In the genomic region with DNA sequence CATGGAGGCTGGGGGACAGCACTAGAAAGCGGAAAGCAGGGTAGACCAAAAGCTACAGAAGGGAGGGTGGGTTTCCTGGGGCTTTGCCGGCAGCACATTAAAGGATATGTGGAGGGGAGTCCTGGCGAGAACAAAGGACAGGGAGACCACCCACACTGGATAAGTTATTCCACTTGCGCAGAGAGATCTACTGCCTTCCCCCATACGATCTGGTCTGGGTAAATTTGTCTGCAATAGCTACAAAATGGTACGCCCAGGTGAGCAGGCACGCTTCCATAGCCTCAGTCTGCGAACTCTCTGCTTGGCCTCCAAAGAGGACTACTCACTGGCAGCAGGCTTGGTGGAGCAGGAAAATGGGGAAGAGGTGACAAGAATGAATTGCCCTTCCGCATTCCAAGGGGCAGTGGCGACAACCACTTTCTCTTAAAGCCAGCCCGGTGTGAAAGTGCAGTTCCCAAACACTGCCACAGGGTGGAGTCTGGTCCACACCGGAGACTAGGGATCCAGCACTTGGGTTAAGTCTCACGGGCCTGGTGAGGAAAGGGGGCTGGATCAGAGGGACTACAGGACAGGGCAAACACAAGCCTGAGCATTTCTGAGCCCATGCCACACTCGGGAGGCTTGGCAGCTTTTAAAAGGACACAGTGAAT, we compare ENCODE assay signal across 8 mouse cellular contexts. TPM values are rescaled to one million over a fixed set of nuclear protein-coding genes. Genes with fewer than 3 reads are reported as not detected.
DNase-seq lines count a peak whose midpoint lies in the region; ATAC-seq and TF ChIP-seq lines count a peak whose summit lies in the region.

No protein-coding gene starts in this region.

- no peaks in the 10 kb centered on the region for H3K9me3 ChIP-seq in heart, embryonic 10.5 days
- H3K9me3 ChIP-seq in kidney, embryonic 14.5 days (ENCODE audit: control insufficient read depth, low read length) = no peaks in the 10 kb centered on the region
- H3K9me3 ChIP-seq in limb, embryonic 14.5 days (ENCODE audit: control insufficient read depth, low read length) = no peaks in the 10 kb centered on the region
- no peaks in the 10 kb centered on the region for H3K9me3 ChIP-seq in midbrain, postnatal 0 days (ENCODE audit: low read length)

- no peak overlapping the region for H3K27ac ChIP-seq in bone marrow, adult 2 months (ENCODE audit: control insufficient read depth, insufficient read depth, low read depth, low read length, poor library complexity)
- no peak overlapping the region for H3K27ac ChIP-seq in embryonic fibroblast, embryonic 13.5 days (ENCODE audit: insufficient read depth, low read length)
- H3K27ac ChIP-seq in heart, embryonic 10.5 days = peak overlapping the region; percentile 49
- H3K27ac ChIP-seq in kidney, embryonic 14.5 days (ENCODE audit: low read depth, low read length) = peak overlapping the region; percentile 47; the same call in 1 of the 2 replicates
- H3K27ac ChIP-seq in limb, embryonic 14.5 days (replicated peaks; ENCODE audit: low read depth, low read length) = no peak overlapping the region
- H3K27ac ChIP-seq in midbrain, postnatal 0 days (ENCODE audit: low read depth, low read length) = no peak overlapping the region

- DNase-seq in A20 (ENCODE audit: low read depth, low spot score) = peak; percentile 79
- DNase-seq in heart, embryonic 10.5 days (ENCODE audit: low spot score) = peak; percentile 95
- peak; percentile 76 for DNase-seq in limb, embryonic 14.5 days (ENCODE audit: low spot score)
- peak; percentile 76 for DNase-seq in midbrain, postnatal 0 days (ENCODE audit: low spot score)
- DNase-seq in spleen, postnatal 14 days (ENCODE audit: low spot score in 2 of 2) = peak; percentile 53 to 76

- no peaks in the 10 kb centered on the region for H3K27me3 ChIP-seq in heart, embryonic 10.5 days (ENCODE audit: insufficient read depth, poor library complexity, severe bottlenecking)
- no peaks in the 10 kb centered on the region for H3K27me3 ChIP-seq in kidney, embryonic 14.5 days (ENCODE audit: control insufficient read depth, insufficient read depth, low read length)
- H3K27me3 ChIP-seq in limb, embryonic 14.5 days (ENCODE audit: control insufficient read depth, insufficient read depth, low read length) = no peaks in the 10 kb centered on the region
- H3K27me3 ChIP-seq in midbrain, postnatal 0 days (ENCODE audit: insufficient read depth, low read length) = no peaks in the 10 kb centered on the region

- H3K36me3 ChIP-seq in heart, embryonic 10.5 days = peaks cover 4% of the 10 kb centered on the region
- no peaks in the 10 kb centered on the region for H3K36me3 ChIP-seq in kidney, embryonic 14.5 days (ENCODE audit: control insufficient read depth, insufficient read depth, low read length)
- no peaks in the 10 kb centered on the region for H3K36me3 ChIP-seq in limb, embryonic 14.5 days (ENCODE audit: control insufficient read depth, insufficient read depth, low read length)
- no peaks in the 10 kb centered on the region for H3K36me3 ChIP-seq in midbrain, postnatal 0 days (ENCODE audit: insufficient read depth, low read length)

- TF ChIP-seq CTCF in bone marrow, adult 2 months (IDR thresholded peaks at IDR 0.05; ENCODE audit: control insufficient read depth, insufficient read depth, low read length) = peak; percentile 89
- TF ChIP-seq CTCF in embryonic fibroblast, embryonic 13.5 days (IDR thresholded peaks at IDR 0.05; ENCODE audit: borderline replicate concordance, insufficient read depth, low read length) = peak; percentile 76
- TF ChIP-seq CTCF in midbrain, postnatal 0 days (IDR thresholded peaks at IDR 0.05) = peak; percentile 97

- WGBS in bone marrow, adult 2 months = 18% methylated on average over 14 of the region's 14 CpGs
- WGBS in heart, embryonic 10.5 days = 7% methylated on average over 14 of the region's 14 CpGs
- WGBS in kidney, embryonic 14.5 days = 4% methylated on average over 14 of the region's 14 CpGs
- 5% methylated on average over 14 of the region's 14 CpGs for WGBS in limb, embryonic 14.5 days
- 8% methylated on average over 14 of the region's 14 CpGs for WGBS in midbrain, postnatal 0 days

- H3K9ac ChIP-seq in kidney, embryonic 14.5 days (ENCODE audit: low read depth, low read length) = no peak overlapping the region
- peak overlapping the region; percentile 38; the same call in 1 of the 2 replicates for H3K9ac ChIP-seq in limb, embryonic 14.5 days (ENCODE audit: low read depth, low read length, severe bottlenecking)
- peak overlapping the region; percentile 29; the same call in 1 of the 2 replicates for H3K9ac ChIP-seq in midbrain, postnatal 0 days (replicated peaks; ENCODE audit: low read length, poor library complexity, severe bottlenecking)

- peaks cover 3% of the 10 kb centered on the region for H3K4me1 ChIP-seq in bone marrow, adult 2 months (ENCODE audit: control insufficient read depth, insufficient read depth, low read length)
- H3K4me1 ChIP-seq in embryonic fibroblast, embryonic 13.5 days (ENCODE audit: control insufficient read depth, insufficient read depth, low read length) = peaks cover 29% of the 10 kb centered on the region
- peaks cover 57% of the 10 kb centered on the region for H3K4me1 ChIP-seq in heart, embryonic 10.5 days
- H3K4me1 ChIP-seq in kidney, embryonic 14.5 days (ENCODE audit: control insufficient read depth, insufficient read depth, low read length) = peaks cover 24% of the 10 kb centered on the region
- H3K4me1 ChIP-seq in limb, embryonic 14.5 days (ENCODE audit: control insufficient read depth, insufficient read depth, low read length) = peaks cover 18% of the 10 kb centered on the region
- peaks cover 6% of the 10 kb centered on the region; the same call in 1 of the 2 replicates for H3K4me1 ChIP-seq in midbrain, postnatal 0 days (ENCODE audit: insufficient read depth, low read length)

- H3K4me3 ChIP-seq in bone marrow, adult 2 months (replicated peaks; ENCODE audit: control insufficient read depth, low read depth, low read length) = peak overlapping the region; percentile 26
- H3K4me3 ChIP-seq in embryonic fibroblast, embryonic 13.5 days (ENCODE audit: insufficient read depth, low read length) = no peak overlapping the region
- H3K4me3 ChIP-seq in heart, embryonic 10.5 days = peak overlapping the region; percentile 47
- peak overlapping the region; percentile 19 for H3K4me3 ChIP-seq in kidney, embryonic 14.5 days (ENCODE audit: low read length)
- peak overlapping the region; percentile 27 for H3K4me3 ChIP-seq in limb, embryonic 14.5 days (replicated peaks; ENCODE audit: low read length)
- peak overlapping the region; percentile 22 for H3K4me3 ChIP-seq in midbrain, postnatal 0 days (ENCODE audit: low read depth, low read length)

- H3K4me2 ChIP-seq in kidney, embryonic 14.5 days (replicated peaks; ENCODE audit: low read depth, low read length) = peak overlapping the region; percentile 37
- H3K4me2 ChIP-seq in limb, embryonic 14.5 days (replicated peaks; ENCODE audit: low read depth, low read length, severe bottlenecking) = peak overlapping the region; percentile 49
- H3K4me2 ChIP-seq in midbrain, postnatal 0 days (ENCODE audit: low read depth, low read length, poor library complexity, severe bottlenecking) = peak overlapping the region; percentile 53

- ATAC-seq in kidney, embryonic 14.5 days (ENCODE audit: low FRiP score, low TSS enrichment) = peak; percentile 85
- ATAC-seq in limb, embryonic 14.5 days (ENCODE audit: low FRiP score, low read depth) = peak; percentile 71; the same call in 1 of the 2 replicates
- peak; percentile 69 for ATAC-seq in midbrain, postnatal 0 days (ENCODE audit: low FRiP score)

- TF ChIP-seq POLR2A in bone marrow, adult 2 months (IDR thresholded peaks at IDR 0.05; ENCODE audit: borderline replicate concordance, control insufficient read depth, low read depth, low read length) = no peak
- no peak for TF ChIP-seq POLR2A in embryonic fibroblast, embryonic 13.5 days (IDR thresholded peaks at IDR 0.05; ENCODE audit: low read depth, low read length)
- no peak for TF ChIP-seq POLR2A in limb, embryonic 14.5 days (IDR thresholded peaks at IDR 0.05; ENCODE audit: borderline replicate concordance, extremely low read depth, insufficient read depth, insufficient read length)

RNA-seq across cellular contexts. Expression of gene Rras2, which starts 50.9 kb away (rescaled TPM):
- polyA plus RNA-seq in bone marrow, adult 2 months (2011; ENCODE audit: insufficient read depth, insufficient read length, low replicate concordance, missing spikeins) = 2.7 and 11.5 TPM in 2 replicates
- 56.6 and 84.6 TPM in 2 replicates for polyA plus RNA-seq in embryonic fibroblast, embryonic 13.5 days (2011; ENCODE audit: insufficient read length, low read depth, missing spikeins)
- polyA plus RNA-seq in heart, embryonic 10.5 days (2016; fragmentation: Nextera tagmentation; extraction: Ambion mirVana) = 51.8 and 57.5 TPM in 2 replicates
- 35.2 and 46.4 TPM in 2 replicates for polyA plus RNA-seq in kidney, embryonic 14.5 days (2014; fragmentation: Nextera tagmentation; extraction: Ambion mirVana)
- 21.6 and 23.2 TPM in 2 replicates for polyA plus RNA-seq in limb, embryonic 14.5 days (2012; rRNA removed)
- polyA plus RNA-seq in limb, embryonic 14.5 days (2014; fragmentation: Nextera tagmentation; extraction: Ambion mirVana) = 25.4 and 29.4 TPM in 2 replicates
- total RNA-seq in midbrain, postnatal 0 days (2014; rRNA removed) = 41.3 and 58.7 TPM in 2 replicates
- 21.4 and 22.5 TPM in 2 replicates for polyA plus RNA-seq in midbrain, postnatal 0 days (2015; fragmentation: Nextera tagmentation; extraction: Ambion mirVana)

Comparison
In these comparisons a context has a peak if more than half of its experiments do, and no peak if none do; other contexts are left out.
1. H3K27ac ChIP-seq: peak in heart, embryonic 10.5 days (single experiment) and kidney, embryonic 14.5 days (single experiment); none in bone marrow, adult 2 months (single experiment), embryonic fibroblast, embryonic 13.5 days (single experiment), limb, embryonic 14.5 days (single experiment) and midbrain, postnatal 0 days (single experiment).
2. Peak in every context shown above with its lines, with median percentiles within 50 percentile points of each other: DNase-seq, CTCF ChIP-seq, ATAC-seq and H3K4me2 ChIP-seq.